ENCODE assay signal across 10 mouse cellular contexts in genomic region chr12:24845344-24845743, GRCm38 (mm10). TPM values are rescaled to one million over a fixed set of nuclear protein-coding genes. Genes with fewer than 3 reads are reported as not detected.
DNase-seq lines count a peak whose midpoint lies in the region; ATAC-seq and TF ChIP-seq lines count a peak whose summit lies in the region.
"Had no signal": no experiment of that assay in that cellular context is flagged by ENCODE, and none has a peak within 500 bp of the region (broad histone marks: within the 10 kb centered on the region; RNA-seq: fewer than 3 reads in every experiment).

No protein-coding gene starts in this region.

- TF ChIP-seq POLR2A in lung, adult 2 months (IDR thresholded peaks at IDR 0.05; ENCODE audit: borderline replicate concordance, extremely low read depth, low read depth, low read length): no peak
- TF ChIP-seq POLR2A in ES-Bruce4 (IDR thresholded peaks at IDR 0.05; ENCODE audit: insufficient read depth, low read length): no peak
- TF ChIP-seq POLR2A in cortical plate, adult 2 months (IDR thresholded peaks at IDR 0.05; ENCODE audit: extremely low read depth, insufficient read depth, low read length): no peak

- no peak overlapping the region for H3K4me3 ChIP-seq in lung, adult 2 months (replicated peaks; ENCODE audit: extremely low read depth, low read depth, low read length)
- H3K4me3 ChIP-seq in ES-Bruce4 (ENCODE audit: low read depth, low read length): no peak overlapping the region
- H3K4me3 ChIP-seq in cortical plate, adult 2 months (ENCODE audit: insufficient read depth, low read length): no peak overlapping the region
- no peak overlapping the region for H3K4me3 ChIP-seq in liver, postnatal 0 days (ENCODE audit: low read depth, low read length)

- WGBS in lung, adult 2 months: 59% methylated on average over 4 of the region's 4 CpGs
- WGBS in liver, postnatal 0 days (ENCODE audit: insufficient replicate concordance): 59% methylated on average over 4 of the region's 4 CpGs

- ATAC-seq in liver, postnatal 0 days: no peak

- peak; percentile 45 for TF ChIP-seq CTCF in lung, adult 2 months (IDR thresholded peaks at IDR 0.05; ENCODE audit: insufficient read depth, low read length)
- TF ChIP-seq CTCF in ES-Bruce4 (IDR thresholded peaks at IDR 0.05; ENCODE audit: low read depth, low read length): peak; percentile 25
- TF ChIP-seq CTCF in cortical plate, adult 2 months (IDR thresholded peaks at IDR 0.05; ENCODE audit: extremely low read depth, insufficient read depth, low read length): 0 out of 2 replicates have a peak, but pooled peaks have one; percentile 26
- peak; percentile 53 for TF ChIP-seq CTCF in liver, postnatal 0 days (IDR thresholded peaks at IDR 0.05; ENCODE audit: low read depth)

- no peak overlapping the region for H3K4me2 ChIP-seq in liver, postnatal 0 days (ENCODE audit: low read depth, low read length)

- H3K27ac ChIP-seq in ES-Bruce4 (ENCODE audit: insufficient read depth, low read length): no peak overlapping the region
- H3K27ac ChIP-seq in cortical plate, adult 2 months (ENCODE audit: insufficient read depth, low read length): no peak overlapping the region
- H3K27ac ChIP-seq in liver, postnatal 0 days (ENCODE audit: low read depth): no peak overlapping the region
- H3K27ac ChIP-seq: macrophage had no signal

- H3K9me3 ChIP-seq in ES-Bruce4 (replicated peaks; ENCODE audit: control insufficient read depth, insufficient read depth, low read length, poor library complexity, severe bottlenecking): no peaks in the 10 kb centered on the region
- no peaks in the 10 kb centered on the region for H3K9me3 ChIP-seq in liver, postnatal 0 days (ENCODE audit: low read length)

- H3K4me1 ChIP-seq in lung, adult 2 months (ENCODE audit: control insufficient read depth, insufficient read depth, low read length): peaks cover 4% of the 10 kb centered on the region
- H3K4me1 ChIP-seq in ES-Bruce4 (ENCODE audit: control insufficient read depth, insufficient read depth, low read length): peaks cover 3% of the 10 kb centered on the region
- peaks cover 7% of the 10 kb centered on the region for H3K4me1 ChIP-seq in cortical plate, adult 2 months (ENCODE audit: control insufficient read depth, insufficient read depth, low read length)
- no peaks in the 10 kb centered on the region for H3K4me1 ChIP-seq in liver, postnatal 0 days (ENCODE audit: insufficient read depth)

- no peak for DNase-seq in lung, adult 2 months
- DNase-seq in lung, postnatal 25 days (ENCODE audit: low spot score): no peak
- DNase-seq in liver, postnatal 0 days: no peak
- DNase-seq in cerebellum, adult 11 months: no peak
- no peak for DNase-seq in left cerebral cortex, adult 18-20 months (ENCODE audit: low spot score in 2 of 2)
- DNase-seq: gastrocnemius, postnatal 36 days; heart, postnatal 4 days had no signal

- no peaks in the 10 kb centered on the region for H3K36me3 ChIP-seq in ES-Bruce4 (ENCODE audit: control insufficient read depth, insufficient read depth, low read length, poor library complexity, severe bottlenecking)
- no peaks in the 10 kb centered on the region for H3K36me3 ChIP-seq in liver, postnatal 0 days (replicated peaks; ENCODE audit: insufficient read depth, low read length)

- H3K27me3 ChIP-seq in ES-Bruce4 (ENCODE audit: control insufficient read depth, insufficient read depth, low read length, poor library complexity, severe bottlenecking): no peaks in the 10 kb centered on the region
- H3K27me3 ChIP-seq in liver, postnatal 0 days (ENCODE audit: insufficient read depth, low read length): no peaks in the 10 kb centered on the region

- TF ChIP-seq EP300 in ES-Bruce4 (IDR thresholded peaks at IDR 0.05; ENCODE audit: insufficient read depth, low read depth, low read length): no peak
- TF ChIP-seq EP300 in liver, postnatal 0 days (IDR thresholded peaks at IDR 0.05; ENCODE audit: low read depth): no peak

- no peak overlapping the region for H3K9ac ChIP-seq in ES-Bruce4 (ENCODE audit: low read depth, poor library complexity, severe bottlenecking)
- H3K9ac ChIP-seq in liver, postnatal 0 days (replicated peaks): no peak overlapping the region

RNA-seq across cellular contexts. Expression of gene Mboat2, which starts 14.7 kb away (rescaled TPM):
- polyA plus RNA-seq in lung, adult 2 months (2012; rRNA removed): 3.0 and 4.0 TPM in 2 replicates
- polyA plus RNA-seq in ES-Bruce4 (2011; ENCODE audit: insufficient read depth, insufficient read length, low read depth, missing spikeins): 16.9 and 20.1 TPM in 2 replicates
- 27.9 and 28.8 TPM in 2 replicates for polyA plus RNA-seq in cortical plate, adult 2 months (2012; rRNA removed)
- polyA plus RNA-seq in liver, postnatal 0 days (2015; fragmentation: Nextera tagmentation; extraction: Ambion mirVana): 1.9 and 2.0 TPM in 2 replicates
- total RNA-seq in left cerebral cortex, adult 18-20 months (2021): 10 to 100 TPM; 85.0 to 94.7 TPM
- polyA plus RNA-seq: macrophage had no signal
